ENCODE assay signal across 9 mouse cellular contexts in the genomic region with DNA sequence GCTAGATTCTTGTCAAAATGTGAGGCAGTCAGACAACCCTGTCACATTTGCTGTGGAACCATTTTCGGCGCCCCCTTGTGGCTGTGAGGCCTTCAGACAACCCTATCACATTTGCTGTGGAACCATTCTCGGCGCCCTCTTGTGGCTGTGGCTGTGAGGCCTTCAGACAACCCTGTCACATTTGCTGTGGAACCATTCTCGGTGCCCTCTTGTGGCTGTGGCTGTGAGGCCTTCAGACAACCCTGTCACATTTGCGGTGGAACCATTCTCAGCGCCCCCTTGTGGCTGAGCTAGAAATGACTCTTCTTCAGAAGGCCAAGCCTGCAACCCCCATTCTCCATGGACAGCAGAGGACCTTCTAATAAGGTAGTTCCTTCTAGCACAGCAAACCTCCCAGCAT. TPM values are rescaled to one million over a fixed set of nuclear protein-coding genes. Genes with fewer than 3 reads are reported as not detected.
DNase-seq lines count a peak whose midpoint lies in the region; ATAC-seq and TF ChIP-seq lines count a peak whose summit lies in the region.
"Had no signal": no experiment of that assay in that cellular context is flagged by ENCODE, and none has a peak within 500 bp of the region (broad histone marks: within the 10 kb centered on the region; RNA-seq: fewer than 3 reads in every experiment).

No protein-coding gene starts in this region.

- H3K9me3 ChIP-seq in ES-E14 (ENCODE audit: control insufficient read depth, insufficient read depth, low read depth, low read length) = no peaks in the 10 kb centered on the region
- H3K9me3 ChIP-seq in forebrain, embryonic 16.5 days (ENCODE audit: control insufficient read depth, low read length) = no peaks in the 10 kb centered on the region
- H3K9me3 ChIP-seq in hindbrain, embryonic 10.5 days = no peaks in the 10 kb centered on the region
- H3K9me3 ChIP-seq in lung, embryonic 16.5 days (ENCODE audit: control insufficient read depth, low read length) = no peaks in the 10 kb centered on the region
- H3K9me3 ChIP-seq: megakaryocyte, embryonic 14.5 days had no signal

- no peaks in the 10 kb centered on the region for H3K27me3 ChIP-seq in forebrain, embryonic 16.5 days (replicated peaks; ENCODE audit: control insufficient read depth, insufficient read depth, low read length)
- H3K27me3 ChIP-seq in hindbrain, embryonic 10.5 days (ENCODE audit: insufficient read depth, poor library complexity, severe bottlenecking) = no peaks in the 10 kb centered on the region
- no peaks in the 10 kb centered on the region for H3K27me3 ChIP-seq in lung, embryonic 16.5 days (ENCODE audit: control insufficient read depth, insufficient read depth, low read depth, low read length)

- ATAC-seq in forebrain, embryonic 16.5 days = peak; percentile 79
- peak; percentile 66 for ATAC-seq in lung, embryonic 16.5 days (ENCODE audit: low read depth)

- in situ Hi-C loops in ES-E14 (cut with MboI; ENCODE audit: low sequenced_read_pairs in 2 of 2, unreplicated experiment in 2 of 2) = no loop called here

- H3K36me3 ChIP-seq in ES-E14 (ENCODE audit: control insufficient read depth, insufficient read depth, low read length, poor library complexity, severe bottlenecking) = no peaks in the 10 kb centered on the region
- no peaks in the 10 kb centered on the region for H3K36me3 ChIP-seq in forebrain, embryonic 16.5 days (ENCODE audit: control insufficient read depth, insufficient read depth)
- no peaks in the 10 kb centered on the region for H3K36me3 ChIP-seq in hindbrain, embryonic 10.5 days
- no peaks in the 10 kb centered on the region; the same call in 1 of the 2 replicates for H3K36me3 ChIP-seq in lung, embryonic 16.5 days (ENCODE audit: control insufficient read depth, insufficient read depth, low read length)

- no peak overlapping the region for H3K9ac ChIP-seq in ES-E14 (ENCODE audit: insufficient read depth, low read depth, low read length, poor library complexity, severe bottlenecking)
- no peak overlapping the region for H3K9ac ChIP-seq in forebrain, embryonic 16.5 days (replicated peaks; ENCODE audit: low read depth, low read length)
- no peak overlapping the region for H3K9ac ChIP-seq in lung, embryonic 16.5 days (ENCODE audit: low read length)

- no peak overlapping the region for H3K4me2 ChIP-seq in forebrain, embryonic 16.5 days (ENCODE audit: low read length)
- no peak overlapping the region for H3K4me2 ChIP-seq in lung, embryonic 16.5 days (ENCODE audit: low read depth, low read length)

- no peaks in the 10 kb centered on the region; a peak in 1 of 4 replicates for H3K4me1 ChIP-seq in ES-E14 (ENCODE audit: control insufficient read depth in 2 of 2, insufficient read depth in 2 of 2, low read length in 2 of 2, poor library complexity in 1 of 2)
- H3K4me1 ChIP-seq in forebrain, embryonic 16.5 days (replicated peaks; ENCODE audit: control insufficient read depth, insufficient read depth, low read length) = peaks cover 3% of the 10 kb centered on the region; the same call in 1 of the 2 replicates
- H3K4me1 ChIP-seq in hindbrain, embryonic 10.5 days (replicated peaks) = peaks cover 22% of the 10 kb centered on the region
- H3K4me1 ChIP-seq in lung, embryonic 16.5 days (replicated peaks; ENCODE audit: control insufficient read depth, insufficient read depth, low read length) = peaks cover 13% of the 10 kb centered on the region

- H3K27ac ChIP-seq in ES-E14 (ENCODE audit: insufficient read depth, low read depth, low read length, poor library complexity, severe bottlenecking) = no peak overlapping the region; the same call in 1 of the 2 replicates
- H3K27ac ChIP-seq in forebrain, embryonic 16.5 days (ENCODE audit: low read length) = no peak overlapping the region
- no peak overlapping the region for H3K27ac ChIP-seq in hindbrain, embryonic 10.5 days
- no peak overlapping the region for H3K27ac ChIP-seq in lung, embryonic 16.5 days (ENCODE audit: low read length)

- H3K4me3 ChIP-seq in ES-E14 (ENCODE audit: insufficient read depth in 1 of 2, low read depth in 1 of 2, low read length in 2 of 2, poor library complexity in 1 of 2, severe bottlenecking in 1 of 2) = no peak overlapping the region
- no peak overlapping the region for H3K4me3 ChIP-seq in forebrain, embryonic 16.5 days (replicated peaks; ENCODE audit: low read length)
- no peak overlapping the region for H3K4me3 ChIP-seq in hindbrain, embryonic 10.5 days
- no peak overlapping the region for H3K4me3 ChIP-seq in lung, embryonic 16.5 days (ENCODE audit: low read length)
- H3K4me3 ChIP-seq: megakaryocyte, embryonic 14.5 days had no signal

- DNase-seq in ES-E14 (ENCODE audit: low read depth, low spot score) = peak; percentile 93
- peak; percentile 92 for DNase-seq in cerebellum, adult 11 months
- peak; percentile 92 for DNase-seq in hindbrain, embryonic 10.5 days (ENCODE audit: low spot score)
- DNase-seq in layer of hippocampus, adult 9-10 months (ENCODE audit: low spot score) = peak; percentile 97
- DNase-seq in ovary, postnatal 36 days (ENCODE audit: low spot score) = peak; percentile 92
- DNase-seq in thymus, postnatal 14 days = peak; percentile 95

- WGBS in forebrain, embryonic 16.5 days = 5% methylated on average over 7 of the region's 7 CpGs
- WGBS in hindbrain, embryonic 10.5 days = 5% methylated on average over 7 of the region's 7 CpGs
- 3% methylated on average over 7 of the region's 7 CpGs for WGBS in lung, embryonic 16.5 days

TF ChIP-seq in ES-E14, 5 proteins besides CTCF, POLR2A, EP300 and RAD21:
- 0 out of 2 replicates have a peak, but pooled peaks have one; percentile 23 for TF ChIP-seq ZNF384 (IDR thresholded peaks at IDR 0.05; ENCODE audit: low read depth, low read length)
- TF ChIP-seq ZC3H11A (IDR thresholded peaks at IDR 0.05; ENCODE audit: borderline replicate concordance, low read depth, low read length) = peak; percentile 59
- TF ChIP-seq HCFC1 (IDR thresholded peaks at IDR 0.05; ENCODE audit: borderline replicate concordance, insufficient read depth, low read length) = peak; percentile 79
- TF ChIP-seq CHD2 (IDR thresholded peaks at IDR 0.05; ENCODE audit: low read depth, low read length) = no peak
- TF ChIP-seq MAFK (IDR thresholded peaks at IDR 0.05; ENCODE audit: insufficient read depth, low read depth, low read length) = no peak

RNA-seq across cellular contexts. Expression of a gene that starts 10.4 kb away (rescaled TPM):
- 13.6 and 14.6 TPM in 2 replicates for total RNA-seq in ES-E14 (2012; rRNA removed)
- 18.3 and 19.4 TPM in 2 replicates for polyA plus RNA-seq in forebrain, embryonic 16.5 days (2015; fragmentation: Nextera tagmentation; extraction: Ambion mirVana)
- 10.9 and 12.8 TPM in 2 replicates for polyA plus RNA-seq in hindbrain, embryonic 10.5 days (2016; fragmentation: Nextera tagmentation; extraction: Ambion mirVana)
- 22.4 and 24.1 TPM in 2 replicates for polyA plus RNA-seq in lung, embryonic 16.5 days (2015; fragmentation: Nextera tagmentation; extraction: Ambion mirVana)

RNA-seq across cellular contexts. Expression of a gene that starts 31.2 kb away (rescaled TPM):
- total RNA-seq in ES-E14 (2012; rRNA removed) = 16.4 and 17.0 TPM in 2 replicates
- 16.1 and 18.5 TPM in 2 replicates for polyA plus RNA-seq in forebrain, embryonic 16.5 days (2015; fragmentation: Nextera tagmentation; extraction: Ambion mirVana)
- 13.1 and 15.0 TPM in 2 replicates for polyA plus RNA-seq in hindbrain, embryonic 10.5 days (2016; fragmentation: Nextera tagmentation; extraction: Ambion mirVana)
- polyA plus RNA-seq in lung, embryonic 16.5 days (2015; fragmentation: Nextera tagmentation; extraction: Ambion mirVana) = 38.3 and 41.9 TPM in 2 replicates
